Mouse (Mus musculus) hindbrain, embryonic 13.5 days (tissue): Measurements from ENCODE around the gene Hacd2. TPM values are rescaled to one million over a fixed set of nuclear protein-coding genes. Genes with fewer than 3 reads are reported as not detected.
A peak's percentile ranks its signal among the peaks of the same experiment; 100 is the strongest.

Experiments
- ATAC-seq: fragments of 200-750 bp; cut with Nextera tagmentation; 2 replicates; pipeline ENCODE4 v1.8.0; 2017; ENCODE audit warnings: moderate TSS enrichment; ENCODE audit not compliant: low FRiP score
- H3K27ac ChIP-seq: fragments of 300-500 bp; sonication (generic); 2 replicates; pipeline ENCODE4 v1.5.1; 2015; ENCODE audit warnings: inconsistent platforms, mild to moderate bottlenecking, moderate library complexity
- H3K27me3 ChIP-seq: fragments of 300-500 bp; sonication (generic); 2 replicates; pipeline ENCODE4 v1.6.1; 2015; ENCODE audit warnings: mild to moderate bottlenecking, inconsistent platforms
- H3K36me3 ChIP-seq: fragments of 300-500 bp; sonication (generic); 2 replicates; pipeline ENCODE4 v1.6.1; 2015; ENCODE audit warnings: mild to moderate bottlenecking, inconsistent platforms
- H3K4me1 ChIP-seq: fragments of 300-500 bp; sonication (generic); replicated peaks from 2 replicates; pipeline ENCODE4 v1.6.1; 2015; ENCODE audit warnings: inconsistent platforms
- H3K4me2 ChIP-seq: fragments of 300-500 bp; sonication (generic); 2 replicates; pipeline ENCODE4 v1.6.1; 2015; ENCODE audit warnings: inconsistent platforms, mild to moderate bottlenecking, moderate library complexity
- H3K4me3 ChIP-seq: fragments of 300-500 bp; sonication (generic); 2 replicates; pipeline ENCODE4 v1.5.1; 2015; ENCODE audit warnings: mild to moderate bottlenecking, inconsistent platforms
- H3K9ac ChIP-seq: fragments of 300-500 bp; sonication (generic); 2 replicates; pipeline ENCODE4 v1.6.1; 2015; ENCODE audit warnings: mild to moderate bottlenecking, inconsistent platforms
- H3K9me3 ChIP-seq: fragments of 300-500 bp; sonication (generic); 2 replicates; pipeline ENCODE4 v1.6.1; 2016; ENCODE audit warnings: inconsistent platforms
- WGBS: fragments of 180-500 bp; shearing (Covaris S2); methylation state at CpG from one replicate; pipeline ENCODE4 v1.1.7; 2015; 5-methylcytosine and 5-hydroxymethylcytosine counted together
- polyA plus RNA-seq: library from polyadenylated mRNA; unstranded; fragments of >200 nt; fragmentation: Nextera tagmentation; extraction: Ambion mirVana; gene quantifications from 2 replicates; pipeline ENCODE4 v1.2.1, GENCODE M21; 2015

The Hacd2 gene
- polyA plus RNA-seq, 1 experiment from 2014 or later = 39.2 TPM

DNA sequence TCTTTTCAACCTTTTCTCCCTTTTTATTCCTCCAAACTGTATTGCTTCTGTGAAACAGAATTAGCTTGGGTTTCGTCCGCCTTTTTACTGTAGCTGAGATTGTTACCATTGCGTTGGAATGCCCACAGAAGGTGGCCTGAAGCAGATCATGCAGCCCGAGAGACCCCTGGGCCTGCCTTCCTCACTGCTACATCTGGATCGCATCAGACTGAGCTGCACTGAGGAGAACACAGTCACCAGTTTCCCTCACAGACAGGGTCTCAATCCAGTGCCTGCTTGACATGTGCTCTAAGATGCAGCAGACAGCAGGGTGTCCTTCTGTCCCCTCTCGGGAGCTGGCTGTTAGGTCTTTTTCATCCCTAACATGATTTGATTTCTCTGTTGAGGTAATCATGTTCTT is 85.8 kb downstream of the Hacd2 start:
- no peak for ATAC-seq
- no peaks in the 10 kb centered on the region for H3K27me3 ChIP-seq
- no peak overlapping the region for H3K4me2 ChIP-seq
- no peaks in the 10 kb centered on the region for H3K9me3 ChIP-seq
- H3K36me3 ChIP-seq = peaks cover 15% of the 10 kb centered on the region
- WGBS = 77% methylated on average over 6 of the region's 6 CpGs
- H3K27ac ChIP-seq = no peak overlapping the region
- no peak overlapping the region for H3K4me3 ChIP-seq
- H3K4me1 ChIP-seq = peaks cover 7% of the 10 kb centered on the region
- 0 out of 2 replicates have a peak overlapping the region, but pooled peaks have one; percentile 10 for H3K9ac ChIP-seq

GRCm38 (mm10) chr16:35109156-35109555 is 86.9 kb downstream of the Hacd2 start:
- WGBS = 48% methylated on average over 8 of the region's 8 CpGs
- Histone ChIP-seq H3K27me3 (no peaks in the 10 kb centered on the region), H3K4me1 (peaks cover 7% of the 10 kb centered on the region), H3K27ac (no peak overlapping the region), H3K4me2 (no peak overlapping the region), H3K9me3 (no peaks in the 10 kb centered on the region), H3K4me3 (no peak overlapping the region), H3K36me3 (peaks cover 12% of the 10 kb centered on the region), H3K9ac (no peak overlapping the region)
- ATAC-seq = no peak

- no peak overlapping the region for H3K27ac ChIP-seq
- 43% methylated on average over 7 of the region's 7 CpGs for whole genome bisulfite sequencing
- H3K9ac ChIP-seq = no peak overlapping the region
- H3K4me1 ChIP-seq = peaks cover 7% of the 10 kb centered on the region
- no peaks in the 10 kb centered on the region for H3K9me3 ChIP-seq
- ATAC-seq = no peak
- H3K27me3 ChIP-seq = no peaks in the 10 kb centered on the region
- H3K4me2 ChIP-seq = no peak overlapping the region
- peaks cover 12% of the 10 kb centered on the region for H3K36me3 ChIP-seq
- no peak overlapping the region for H3K4me3 ChIP-seq
Measured at GRCm38 (mm10) chr16:35109656-35110291, 87.5 kb downstream of the Hacd2 start.

GRCm38 (mm10) chr16:35110410-35111142 is 88.3 kb downstream of the Hacd2 start:
- no peaks in the 10 kb centered on the region for H3K9me3 ChIP-seq
- peaks cover 12% of the 10 kb centered on the region for H3K36me3 ChIP-seq
- peaks cover 7% of the 10 kb centered on the region for H3K4me1 ChIP-seq
- H3K4me3 ChIP-seq = 0 out of 2 replicates have a peak overlapping the region, but pooled peaks have one; percentile 19
- peak overlapping the region; percentile 51 for H3K9ac ChIP-seq
- ATAC-seq = peak; percentile 90
- H3K27ac ChIP-seq = peak overlapping the region; percentile 42; the same call in 1 of the 2 replicates
- H3K27me3 ChIP-seq = no peaks in the 10 kb centered on the region
- 25% methylated on average over 10 of the region's 10 CpGs for whole genome bisulfite sequencing
- peak overlapping the region; percentile 47 for H3K4me2 ChIP-seq

GRCm38 (mm10) chr16:35111143-35111620 is 89.0 kb downstream of the Hacd2 start:
- Histone ChIP-seq H3K27ac (peak overlapping the region; percentile 42; the same call in 1 of the 2 replicates), H3K9ac (no peak overlapping the region), H3K36me3 (peaks cover 12% of the 10 kb centered on the region), H3K4me2 (no peak overlapping the region), H3K27me3 (no peaks in the 10 kb centered on the region), H3K4me1 (peaks cover 7% of the 10 kb centered on the region), H3K4me3 (no peak overlapping the region), H3K9me3 (no peaks in the 10 kb centered on the region)
- WGBS = 66% methylated on average over 8 of the region's 8 CpGs
- ATAC-seq = 0 out of 2 replicates have a peak, but pooled peaks have one; percentile 17

DNA sequence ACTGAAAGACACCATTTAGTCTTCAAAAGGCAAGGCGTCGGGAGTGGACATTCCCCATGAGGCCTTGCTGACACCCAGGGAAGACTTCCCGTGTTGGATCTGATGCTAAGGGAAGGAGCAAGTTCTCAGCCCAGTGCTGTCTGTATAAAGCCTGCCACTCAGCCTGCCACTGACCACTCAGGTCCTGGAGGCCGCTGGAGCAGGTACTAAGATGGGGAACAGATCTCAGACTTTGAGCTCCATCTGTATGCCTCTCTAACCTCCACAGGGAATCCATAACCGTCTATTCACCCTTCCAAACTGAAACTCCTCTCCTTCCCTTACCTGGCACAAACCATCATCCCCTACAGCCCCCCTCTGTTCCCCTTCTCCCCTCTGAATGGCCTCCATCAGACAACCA is 91.3 kb downstream of the Hacd2 start:
- Histone ChIP-seq H3K4me1 (peaks cover 21% of the 10 kb centered on the region), H3K4me3 (no peak overlapping the region), H3K27me3 (no peaks in the 10 kb centered on the region), H3K36me3 (0 out of 2 replicates have a peak, but pooled peaks cover under 1% of the 10 kb centered on the region), H3K4me2 (no peak overlapping the region), H3K9me3 (no peaks in the 10 kb centered on the region), H3K27ac (no peak overlapping the region), H3K9ac (no peak overlapping the region)
- WGBS = 95% methylated on average over 5 of the region's 5 CpGs
- ATAC-seq = no peak

- WGBS = 82% methylated on average over 7 of the region's 7 CpGs
- Histone ChIP-seq H3K9me3 (no peaks in the 10 kb centered on the region), H3K4me3 (no peak overlapping the region), H3K27ac (no peak overlapping the region), H3K27me3 (no peaks in the 10 kb centered on the region), H3K36me3 (no peaks in the 10 kb centered on the region), H3K4me2 (no peak overlapping the region), H3K9ac (no peak overlapping the region), H3K4me1 (peaks cover 14% of the 10 kb centered on the region)
- no peak for ATAC-seq
Measured at GRCm38 (mm10) chr16:35116328-35116956, 94.2 kb downstream of the Hacd2 start.

DNA sequence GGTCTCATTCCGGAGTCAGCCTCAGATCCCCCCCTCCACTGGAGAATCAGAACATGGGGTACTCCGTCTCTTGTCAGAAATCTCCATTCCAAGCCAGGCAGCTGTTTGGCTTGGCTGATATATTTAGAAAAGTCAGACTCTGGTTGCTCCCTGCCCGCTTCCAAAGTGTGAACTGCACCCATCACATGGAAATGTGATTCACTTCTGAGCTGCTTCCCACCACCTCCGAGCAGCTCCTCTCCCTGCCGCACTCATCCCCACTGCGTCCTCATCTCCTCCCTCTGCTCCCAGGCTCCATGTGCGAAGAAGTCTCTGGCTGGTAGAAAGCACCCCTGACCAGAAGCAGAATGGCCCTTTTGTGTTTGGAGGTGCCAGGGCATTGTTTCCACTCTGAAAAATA is 95.2 kb downstream of the Hacd2 start:
- WGBS = 68% methylated on average over 7 of the region's 7 CpGs
- Histone ChIP-seq H3K36me3 (no peaks in the 10 kb centered on the region), H3K4me3 (no peak overlapping the region), H3K27ac (no peak overlapping the region), H3K9me3 (no peaks in the 10 kb centered on the region), H3K27me3 (no peaks in the 10 kb centered on the region), H3K4me2 (no peak overlapping the region), H3K9ac (no peak overlapping the region), H3K4me1 (peaks cover 14% of the 10 kb centered on the region)
- ATAC-seq = no peak

DNA sequence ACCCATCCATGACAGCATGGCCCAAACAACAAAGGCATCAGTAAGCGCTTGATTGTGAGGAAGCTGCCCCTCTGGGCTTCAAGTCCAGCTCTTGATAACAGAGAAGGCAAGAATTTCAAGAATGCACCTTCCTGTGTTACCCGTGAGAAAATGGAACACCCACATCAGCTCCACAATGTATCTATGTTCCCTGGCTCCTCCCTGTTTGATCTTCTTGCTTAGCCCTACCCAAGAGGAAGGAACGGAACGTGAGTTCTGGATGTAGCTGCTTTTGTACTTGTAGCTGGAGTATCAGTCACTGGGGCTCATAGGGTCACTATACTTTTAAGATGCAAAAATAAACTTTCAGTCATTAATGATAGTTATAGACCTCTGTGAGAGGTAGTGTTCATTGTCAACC is 98.4 kb downstream of the Hacd2 start:
- Histone ChIP-seq H3K27ac (no peak overlapping the region), H3K4me3 (no peak overlapping the region), H3K36me3 (no peaks in the 10 kb centered on the region), H3K4me1 (peaks cover 14% of the 10 kb centered on the region), H3K27me3 (no peaks in the 10 kb centered on the region), H3K9me3 (no peaks in the 10 kb centered on the region), H3K9ac (no peak overlapping the region), H3K4me2 (no peak overlapping the region)
- ATAC-seq = no peak
- WGBS = 81% methylated on average over 4 of the region's 4 CpGs

DNA sequence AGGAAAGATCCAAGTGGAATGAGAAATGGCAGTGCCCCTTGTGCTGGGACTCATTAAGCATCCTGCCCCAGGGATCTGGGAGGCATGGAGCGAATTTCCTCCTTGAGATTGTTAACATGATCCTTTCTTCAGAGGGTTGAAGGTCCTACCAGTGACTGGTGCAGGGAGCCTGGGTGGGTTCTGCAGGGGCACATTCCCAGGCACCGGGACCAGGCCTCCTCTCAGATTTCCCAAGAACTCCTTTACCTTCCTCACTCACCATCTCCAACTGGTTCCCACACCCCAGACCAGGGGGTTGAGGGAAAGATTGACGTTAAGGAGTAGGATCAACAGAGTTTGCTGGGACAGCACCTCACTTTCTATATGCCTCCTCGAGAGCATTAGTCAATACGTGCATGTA is 105.0 kb downstream of the Hacd2 start:
- Histone ChIP-seq H3K27me3 (no peaks in the 10 kb centered on the region), H3K9me3 (no peaks in the 10 kb centered on the region), H3K27ac (no peak overlapping the region), H3K4me2 (no peak overlapping the region), H3K9ac (no peak overlapping the region), H3K4me3 (no peak overlapping the region), H3K36me3 (no peaks in the 10 kb centered on the region), H3K4me1 (no peaks in the 10 kb centered on the region; the same call in 1 of the 2 replicates)
- 87% methylated on average over 5 of the region's 5 CpGs for WGBS
- no peak for ATAC-seq

- ATAC-seq = no peak
- no peak overlapping the region for H3K4me3 ChIP-seq
- H3K4me2 ChIP-seq = no peak overlapping the region
- no peaks in the 10 kb centered on the region for H3K36me3 ChIP-seq
- no peaks in the 10 kb centered on the region for H3K27me3 ChIP-seq
- H3K27ac ChIP-seq = no peak overlapping the region
- no peaks in the 10 kb centered on the region for H3K4me1 ChIP-seq
- WGBS = 81% methylated on average over 3 of the region's 3 CpGs
- H3K9me3 ChIP-seq = no peaks in the 10 kb centered on the region
- no peak overlapping the region for H3K9ac ChIP-seq
Measured at GRCm38 (mm10) chr16:35130172-35130571, 107.9 kb downstream of the Hacd2 start.

GRCm38 (mm10) chr16:35139416-35139815 is 117.2 kb downstream of the Hacd2 start:
- Histone ChIP-seq H3K9ac (no peak overlapping the region), H3K9me3 (no peaks in the 10 kb centered on the region), H3K27me3 (no peaks in the 10 kb centered on the region), H3K4me3 (no peak overlapping the region), H3K4me2 (no peak overlapping the region), H3K4me1 (peaks cover 18% of the 10 kb centered on the region), H3K27ac (peak overlapping the region; percentile 40; the same call in 1 of the 2 replicates), H3K36me3 (no peaks in the 10 kb centered on the region)
- WGBS = 43% methylated on average over 6 of the region's 6 CpGs
- no peak for ATAC-seq
